Comparison of ENCODE assay signal across 21 mouse cellular contexts in genomic region chr2:150576256-150576655, GRCm38 (mm10). TPM values are rescaled to one million over a fixed set of nuclear protein-coding genes. Genes with fewer than 3 reads are reported as not detected.
DNase-seq lines count a peak whose midpoint lies in the region; ATAC-seq lines count a peak whose summit lies in the region.
"Had no signal": no experiment of that assay in that cellular context is flagged by ENCODE, and none has a peak within 500 bp of the region (broad histone marks: within the 10 kb centered on the region; RNA-seq: fewer than 3 reads in every experiment).

No protein-coding gene starts in this region.

- no peak for ATAC-seq in erythroid progenitor cell, adult 5-6 weeks (replicated peaks; ENCODE audit: low FRiP score, poor library complexity, severe bottlenecking)
- ATAC-seq: forebrain, embryonic 14.5 days; forebrain, embryonic 16.5 days had no signal

- DNase-seq in testis, postnatal 10 days (ENCODE audit: low spot score): peak; percentile 21
- DNase-seq in testis, postnatal 14 days (ENCODE audit: low spot score): no peak
- peak; percentile 63 for DNase-seq in fat pad, adult 2 months (ENCODE audit: extremely low read depth, low read depth, low spot score)
- peak; percentile 37 for DNase-seq in gonadal fat pad, adult 2 months (ENCODE audit: low read depth)
- DNase-seq in ovary, adult 18-20 months (ENCODE audit: low spot score): no peak
- DNase-seq: adrenal gland, adult 2 months; adrenal gland, postnatal 10 days; adrenal gland, postnatal 25 days; cerebellum, adult 11 months; cerebellum, adult 18-20 months; cerebellum, adult 8-10 months; cerebellum, adult 9-11 months; cerebellum, postnatal 14 days; cerebellum, postnatal 36 days; embryo, embryonic 11 days had no signal

RNA-seq across cellular contexts. Expression of gene Cst7, which starts 6.0 kb away (rescaled TPM):
- polyA plus RNA-seq in gonadal fat pad, adult 2 months (2012; rRNA removed): 0.47 TPM in 2 replicates
- total RNA-seq in erythroid progenitor cell, adult 5-6 weeks (2015; ENCODE audit: low replicate concordance): 26.8 and 31.7 TPM in 2 replicates
- total RNA-seq in erythroid progenitor cell, adult 5-6 weeks (2017; ENCODE audit: low replicate concordance): 10.7 and 24.7 TPM in 2 replicates
- total RNA-seq: adrenal gland, adult 2 months; adrenal gland, postnatal 25 days; ES-E14 had no signal
- polyA plus RNA-seq: brain, embryonic 14.5 days; C2C12; forebrain, embryonic 14.5 days had no signal

RNA-seq across cellular contexts. Expression of gene Apmap, which starts 32.1 kb away (rescaled TPM):
- 132 and 182 TPM in 2 replicates for polyA plus RNA-seq in gonadal fat pad, adult 2 months (2012; rRNA removed)
- 16.6 and 25.2 TPM in 2 replicates for total RNA-seq in erythroid progenitor cell, adult 5-6 weeks (2015; ENCODE audit: low replicate concordance)
- 18.1 and 35.9 TPM in 2 replicates for total RNA-seq in erythroid progenitor cell, adult 5-6 weeks (2017; ENCODE audit: low replicate concordance)

Comparison
In these comparisons a context has a peak if more than half of its experiments do, and no peak if none do; other contexts are left out.
1. DNase-seq: peak in testis, postnatal 10 days (single experiment), fat pad, adult 2 months (single experiment) and gonadal fat pad, adult 2 months (single experiment); none in testis, postnatal 14 days (single experiment) and ovary, adult 18-20 months (single experiment).